Mouse (Mus musculus): ENCODE measurements at regions not wholly inside any gene's neighbourhood (a gene's known extent, or its start where the extent isn't known, plus 50 kb on each side); places are given as distances from the start of the nearest gene placed in this dataset.

DNA sequence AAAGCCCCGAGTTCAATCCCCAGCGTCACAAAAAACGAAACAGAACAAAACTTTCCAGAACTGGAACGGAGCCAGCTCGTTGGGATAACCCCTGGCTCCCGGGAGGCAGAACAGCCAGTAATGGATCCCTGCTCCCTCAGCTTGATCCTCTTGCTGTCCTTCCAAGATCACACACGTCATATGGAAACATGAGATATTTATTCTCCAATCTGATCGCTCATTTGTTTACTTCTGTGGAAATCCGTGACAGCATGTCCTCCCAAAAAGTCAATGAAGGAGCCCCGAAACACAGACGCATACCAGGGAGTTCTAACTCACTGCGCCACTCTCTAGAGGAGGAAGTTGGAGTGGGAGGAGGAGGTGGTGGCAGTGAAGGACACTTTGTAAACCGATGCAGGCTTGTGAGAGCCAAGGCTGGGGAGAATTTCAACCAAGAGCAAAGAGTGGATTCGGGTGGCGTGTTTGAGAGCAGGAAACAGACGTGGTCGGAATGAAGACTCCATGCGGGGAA lies 232.0 kb downstream of the Zfp36l1 start:
- TF ChIP-seq USF1 (IDR thresholded peaks at IDR 0.05; ENCODE audit: low read depth) (no peak), CTCF (IDR thresholded peaks at IDR 0.05; ENCODE audit: control insufficient read depth, insufficient read depth, insufficient read length) (no peak), MAX (IDR thresholded peaks at IDR 0.05) (no peak), MYOD1 (IDR thresholded peaks at IDR 0.05; ENCODE audit: control insufficient read depth, insufficient read length, low read depth) (no peak), CEBPB (IDR thresholded peaks at IDR 0.05; ENCODE audit: low read depth) (no peak)

All from C2C12 (cell line).